Mouse (Mus musculus): Measurements from ENCODE around the gene Map3k6.

DNA sequence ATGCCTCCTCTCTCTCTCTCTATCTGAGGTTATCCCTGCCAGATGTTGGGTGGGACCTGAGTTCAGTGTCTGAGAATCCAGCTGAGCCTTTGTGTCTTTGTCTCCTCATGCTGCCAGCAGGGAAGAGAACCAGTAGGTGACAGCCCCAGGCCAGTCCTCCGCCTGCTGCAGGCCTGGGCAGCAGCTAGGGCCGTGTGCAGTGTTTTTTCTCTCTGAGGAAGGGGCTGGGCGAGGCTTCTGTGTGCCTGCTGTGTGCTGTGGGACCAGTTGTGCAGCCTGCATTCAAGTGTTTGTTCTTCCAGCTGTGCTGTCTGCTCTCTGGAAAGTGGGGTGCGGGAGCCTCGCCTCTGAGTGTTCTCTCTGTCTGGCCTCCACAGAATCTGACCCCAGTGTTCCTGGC lies 16.7 kb upstream of the Map3k6 start:
- TF ChIP-seq CHD2 (IDR thresholded peaks at IDR 0.05; ENCODE audit: low read depth, low read length) (no peak), ZNF384 (IDR thresholded peaks at IDR 0.05; ENCODE audit: low read depth, low read length) (no peak), HCFC1 (IDR thresholded peaks at IDR 0.05; ENCODE audit: borderline replicate concordance, insufficient read depth, low read length) (no peak), ZC3H11A (IDR thresholded peaks at IDR 0.05; ENCODE audit: borderline replicate concordance, low read depth, low read length) (no peak), MAFK (IDR thresholded peaks at IDR 0.05; ENCODE audit: insufficient read depth, low read depth, low read length) (no peak)

Data from ES-E14 (cell line).